Mouse (Mus musculus) liver, embryonic 14.5 days (tissue): ENCODE measurements around the gene Tnik. TPM values are rescaled to one million over a fixed set of nuclear protein-coding genes. Genes with fewer than 3 reads are reported as not detected.

Source experiments
- ATAC-seq: fragments of 200-750 bp; cut with Nextera tagmentation; 2 replicates; pipeline ENCODE4 v1.8.0; 2017; ENCODE audit warnings: moderate number of reproducible peaks, mild to moderate bottlenecking, moderate library complexity; ENCODE audit not compliant: insufficient read depth
- DNase-seq, 3 experiments: peaks; one replicate each; pipeline ENCODE4 v3.0.0-alpha.2; 2012 to 2013; ENCODE audit warnings: low read depth in 3 of 3, low spot score in 3 of 3
- H3K27ac ChIP-seq: fragments of 300-500 bp; sonication (generic); 2 replicates; pipeline ENCODE4 v1.5.1; 2014; ENCODE audit warnings: moderate library complexity, mild to moderate bottlenecking, control low read depth, inconsistent platforms
- H3K27me3 ChIP-seq: fragments of 300-500 bp; sonication (generic); 2 replicates; pipeline ENCODE4 v1.6.1; 2014; ENCODE audit warnings: mild to moderate bottlenecking, low read length, moderate library complexity; ENCODE audit not compliant: control insufficient read depth, insufficient read depth
- H3K36me3 ChIP-seq: fragments of 300-500 bp; sonication (generic); replicated peaks from 2 replicates; pipeline ENCODE4 v1.6.1; 2014; ENCODE audit warnings: low read depth; ENCODE audit not compliant: control insufficient read depth, insufficient read depth
- H3K4me1 ChIP-seq, 2 experiments: fragments of 200-500 bp in 1 of 2; fragments of 300-500 bp in 1 of 2; sonication (generic) in 1 of 2; replicated peaks; 2 replicates each; pipeline ENCODE4 v1.6.1; 2012 to 2014; ENCODE audit warnings: antibody characterized with exemption in 1 of 2, inconsistent platforms in 1 of 2, low read length in 1 of 2; ENCODE audit not compliant: control insufficient read depth in 2 of 2, insufficient read depth in 2 of 2
- H3K4me2 ChIP-seq: fragments of 300-500 bp; sonication (generic); 2 replicates; pipeline ENCODE4 v1.6.1; 2014; ENCODE audit warnings: low read depth, mild to moderate bottlenecking, control low read depth, moderate library complexity
- H3K4me3 ChIP-seq, 2 experiments: fragments of 200-500 bp in 1 of 2; fragments of 300-500 bp in 1 of 2; sonication (generic) in 1 of 2; 2 replicates each; pipeline ENCODE4 v1.5.1; 2012 to 2014; ENCODE audit warnings: low read depth in 2 of 2, low read length in 2 of 2, mild to moderate bottlenecking in 2 of 2, control low read depth in 1 of 2, inconsistent platforms in 1 of 2, moderate library complexity in 1 of 2; ENCODE audit not compliant: insufficient read depth in 1 of 2
- H3K9ac ChIP-seq: fragments of 300-500 bp; sonication (generic); replicated peaks from 2 replicates; pipeline ENCODE4 v1.6.1; 2014; ENCODE audit warnings: mild to moderate bottlenecking, control low read depth, moderate library complexity
- H3K9me3 ChIP-seq: fragments of 300-500 bp; sonication (generic); 2 replicates; pipeline ENCODE4 v1.6.1; 2016; ENCODE audit warnings: low read length, mixed read lengths; ENCODE audit not compliant: control insufficient read depth
- CTCF ChIP-seq: IDR thresholded peaks from 2 replicates; pipeline ENCODE4 v1.5.1; 2016; ENCODE audit warnings: antibody characterized with exemption, low read depth, control low read depth
- EP300 ChIP-seq: IDR thresholded peaks from 2 replicates; pipeline ENCODE4 v1.6.1; 2016; ENCODE audit warnings: antibody characterized with exemption, low read depth
- WGBS: fragments of 180-500 bp; shearing (Covaris S2); extraction: QIAGEN DNeasy Blood & Tissue Kit; methylation state at CpG from one replicate; pipeline ENCODE4 v1.1.7; 2014; ENCODE audit not compliant: insufficient replicate concordance; 5-methylcytosine and 5-hydroxymethylcytosine counted together
- polyA plus RNA-seq, 2 experiments: library from polyadenylated mRNA; depleted of rRNA in 1 of 2; stranded (reverse) in 1 of 2; unstranded in 1 of 2; fragments of >200 nt; fragmentation: Nextera tagmentation in 1 of 2; extraction: Ambion mirVana in 1 of 2; gene quantifications; 2 replicates each; pipeline versions ENCODE4 v1.2.1 to v1.2.3; 2012 to 2014

Tnik gene
- polyA plus RNA-seq, 2 experiments = 0.89 to 2.0 TPM

DNA sequence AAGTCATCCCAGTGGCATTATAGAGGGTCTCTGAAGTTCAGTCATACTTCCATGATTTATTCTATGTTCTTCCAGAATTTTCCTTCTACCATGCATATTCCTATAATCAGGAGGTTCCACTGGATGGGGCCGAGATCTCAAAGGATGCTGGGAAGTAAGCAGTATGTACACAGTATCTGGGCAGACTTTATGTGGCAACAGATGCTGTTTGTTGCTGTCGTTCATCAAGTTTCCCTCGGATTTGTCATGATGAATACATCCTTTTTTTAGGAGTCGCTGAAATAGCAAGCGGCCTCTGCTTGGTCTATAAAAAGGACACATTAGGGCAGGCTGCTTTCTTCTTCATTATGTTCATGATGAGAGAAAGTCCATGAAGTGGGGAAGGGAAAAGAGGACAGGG is 349.3 kb downstream of the Tnik start:
- 65% methylated on average over 5 of the region's 5 CpGs for WGBS
- Histone ChIP-seq H3K4me3 (no peak overlapping the region), H3K4me2 (no peak overlapping the region), H3K9ac (no peak overlapping the region), H3K9me3 (no peaks in the 10 kb centered on the region), H3K36me3 (no peaks in the 10 kb centered on the region), H3K4me1 (no peaks in the 10 kb centered on the region), H3K27me3 (no peaks in the 10 kb centered on the region), H3K27ac (no peak overlapping the region)
- no peak for ATAC-seq
- no peak for TF ChIP-seq CTCF
- no peak for TF ChIP-seq EP300
- no peak for DNase-seq

DNA sequence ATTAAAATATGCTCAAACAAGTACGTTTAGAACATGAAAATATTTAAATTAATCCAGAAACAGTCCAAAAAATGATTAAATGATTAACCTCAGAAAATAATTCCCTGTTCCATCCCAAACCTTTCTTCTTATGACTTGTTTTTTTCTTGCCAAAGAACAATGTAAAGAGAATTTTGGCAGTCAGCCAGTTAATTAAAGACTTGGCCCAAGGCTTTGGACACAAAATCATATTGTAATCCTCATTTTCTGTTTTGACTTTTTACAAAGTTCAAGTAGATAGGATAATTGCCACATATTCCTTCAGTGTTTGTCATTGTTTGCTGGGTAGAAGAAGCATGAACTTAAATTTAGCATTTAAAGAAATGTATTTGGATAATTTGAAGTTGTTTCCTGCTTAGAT is 353.4 kb downstream of the Tnik start:
- WGBS = 63% methylated on average over 1 of the region's 1 CpGs
- no peak overlapping the region for H3K4me2 ChIP-seq
- DNase-seq (no peak), ATAC-seq (no peak)
- TF ChIP-seq EP300 (no peak), CTCF (no peak)
- no peak overlapping the region for H3K27ac ChIP-seq
- H3K9me3 ChIP-seq = no peaks in the 10 kb centered on the region
- H3K27me3 ChIP-seq = no peaks in the 10 kb centered on the region
- H3K4me1 ChIP-seq = no peaks in the 10 kb centered on the region
- no peak overlapping the region for H3K9ac ChIP-seq
- no peaks in the 10 kb centered on the region for H3K36me3 ChIP-seq
- no peak overlapping the region for H3K4me3 ChIP-seq

DNA sequence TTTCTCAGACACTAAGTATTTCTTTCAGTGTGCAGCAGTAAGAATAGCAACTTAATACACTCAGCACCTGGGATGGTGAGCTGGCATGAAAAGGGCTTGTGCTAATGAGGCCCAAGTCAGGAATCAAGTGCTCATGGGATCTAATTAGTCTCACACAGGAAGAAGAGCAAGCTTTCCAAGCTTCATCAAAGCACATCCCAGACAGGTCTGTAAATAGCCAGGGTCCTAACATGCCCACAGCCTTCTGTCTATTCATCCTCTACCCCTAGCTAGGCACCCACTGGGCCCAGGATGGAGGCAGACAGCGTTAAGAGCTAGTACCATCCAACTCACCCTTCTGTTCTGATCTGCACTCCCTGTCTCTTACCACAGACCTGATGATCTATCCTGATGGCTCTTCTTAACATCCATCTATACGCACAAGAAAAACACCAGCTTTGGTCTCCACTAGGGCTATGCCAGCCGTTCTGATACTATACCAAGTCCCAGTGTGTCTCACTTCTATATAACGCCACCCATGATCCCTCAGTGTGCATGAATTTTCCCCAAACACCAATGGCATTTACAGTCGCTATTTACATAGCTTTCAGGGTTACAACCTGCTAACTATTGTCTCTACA is 354.1 kb downstream of the Tnik start:
- 62% methylated on average over 5 of the region's 5 CpGs for WGBS
- no peak overlapping the region for H3K4me3 ChIP-seq
- H3K27me3 ChIP-seq = no peaks in the 10 kb centered on the region
- TF ChIP-seq CTCF (no peak), EP300 (no peak)
- no peak overlapping the region for H3K4me2 ChIP-seq
- no peak overlapping the region for H3K27ac ChIP-seq
- H3K9ac ChIP-seq = no peak overlapping the region
- no peaks in the 10 kb centered on the region for H3K36me3 ChIP-seq
- H3K4me1 ChIP-seq = no peaks in the 10 kb centered on the region
- ATAC-seq (no peak), DNase-seq (no peak)
- H3K9me3 ChIP-seq = no peaks in the 10 kb centered on the region

DNA sequence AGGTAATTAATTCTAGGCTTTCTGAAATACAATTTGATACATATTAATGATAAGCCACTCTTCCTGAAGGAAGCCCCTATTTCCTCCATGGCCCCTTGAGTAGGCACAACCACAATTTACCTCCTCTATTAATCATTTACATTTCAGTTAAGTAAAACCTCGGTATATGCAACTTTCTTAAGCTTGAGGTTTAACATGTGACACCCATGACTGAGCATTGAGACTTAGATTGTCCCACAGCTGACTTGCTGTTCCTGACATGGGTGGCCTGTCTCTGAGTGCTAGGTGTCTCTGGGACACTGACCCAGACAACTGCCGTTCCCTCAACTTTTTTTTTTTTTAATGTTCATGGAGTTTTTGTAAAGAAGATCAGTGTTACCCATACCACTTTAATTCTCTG is 358.8 kb downstream of the Tnik start:
- ATAC-seq = no peak
- WGBS = 49% methylated on average over 2 of the region's 2 CpGs
- H3K27me3 ChIP-seq = no peaks in the 10 kb centered on the region
- no peak overlapping the region for H3K27ac ChIP-seq
- no peak overlapping the region for H3K9ac ChIP-seq
- no peak for DNase-seq
- no peaks in the 10 kb centered on the region for H3K4me1 ChIP-seq
- H3K4me2 ChIP-seq = no peak overlapping the region
- H3K36me3 ChIP-seq = no peaks in the 10 kb centered on the region
- TF ChIP-seq CTCF (no peak), EP300 (no peak)
- no peak overlapping the region for H3K4me3 ChIP-seq
- H3K9me3 ChIP-seq = no peaks in the 10 kb centered on the region

DNA sequence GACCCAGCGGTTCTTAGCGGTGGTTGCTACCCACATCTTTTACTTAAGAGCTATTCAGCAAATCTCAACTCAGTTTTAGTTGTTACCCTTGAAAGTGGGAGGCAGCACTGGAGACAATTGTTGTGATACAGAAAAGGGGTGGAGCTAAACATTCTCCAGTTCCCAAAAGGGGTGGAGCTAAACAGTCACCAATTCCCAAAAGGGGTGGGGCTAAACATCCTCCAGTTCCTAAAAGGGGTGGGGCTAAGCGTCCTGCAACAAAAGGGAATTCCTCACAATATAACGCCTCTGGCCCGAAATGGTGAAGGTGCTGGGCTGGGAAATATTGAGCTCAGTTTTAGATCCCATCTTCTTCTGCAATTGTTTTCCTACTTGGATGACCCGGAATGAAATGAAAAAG is 363.8 kb downstream of the Tnik start:
- 79% methylated on average over 6 of the region's 6 CpGs for WGBS
- H3K36me3 ChIP-seq = no peaks in the 10 kb centered on the region
- H3K4me2 ChIP-seq = no peak overlapping the region
- TF ChIP-seq EP300 (no peak), CTCF (no peak)
- H3K9me3 ChIP-seq = no peaks in the 10 kb centered on the region
- H3K4me3 ChIP-seq = no peak overlapping the region
- no peak for ATAC-seq
- no peaks in the 10 kb centered on the region for H3K27me3 ChIP-seq
- H3K9ac ChIP-seq = no peak overlapping the region
- DNase-seq = no peak
- no peak overlapping the region for H3K27ac ChIP-seq
- no peaks in the 10 kb centered on the region for H3K4me1 ChIP-seq
